Mouse (Mus musculus) testis, adult 2 months (tissue): ENCODE measurements around the gene Efnb2. TPM values are rescaled to one million over a fixed set of nuclear protein-coding genes. Genes with fewer than 3 reads are reported as not detected.

Source experiments
- H3K27ac ChIP-seq: fragments of 200-500 bp; 2 replicates; pipeline ENCODE4 v1.5.1; 2012; ENCODE audit warnings: low read depth, low read length; ENCODE audit not compliant: control insufficient read depth, insufficient read depth
- H3K27me3 ChIP-seq: fragments of 200-500 bp; 2 replicates; pipeline ENCODE4 v1.6.1; 2012; ENCODE audit warnings: mild to moderate bottlenecking, low read length, moderate library complexity; ENCODE audit not compliant: control insufficient read depth, insufficient read depth
- H3K36me3 ChIP-seq: fragments of 200-500 bp; 2 replicates; pipeline ENCODE4 v1.6.1; 2012; ENCODE audit warnings: mild to moderate bottlenecking, low read length; ENCODE audit not compliant: control insufficient read depth, insufficient read depth
- H3K4me1 ChIP-seq: fragments of 200-500 bp; 2 replicates; pipeline ENCODE4 v1.6.1; 2012; ENCODE audit warnings: low read length; ENCODE audit not compliant: control insufficient read depth, insufficient read depth
- H3K4me3 ChIP-seq: fragments of 200-500 bp; 2 replicates; pipeline ENCODE4 v1.5.1; 2012; ENCODE audit warnings: low read depth, mild to moderate bottlenecking, low read length, moderate library complexity, mixed read lengths; ENCODE audit not compliant: control insufficient read depth
- CTCF ChIP-seq: fragments of 200-500 bp; IDR thresholded peaks from 2 replicates; pipeline ENCODE4 v1.5.1; 2012; ENCODE audit warnings: low read depth, mild to moderate bottlenecking, inconsistent platforms, low read length, moderate library complexity; ENCODE audit not compliant: control insufficient read depth, insufficient read depth, insufficient replicate concordance
- POLR2A ChIP-seq: fragments of 200-500 bp; IDR thresholded peaks from 2 replicates; pipeline ENCODE4 v1.6.1; 2012; ENCODE audit warnings: low read depth, mild to moderate bottlenecking, inconsistent platforms, low read length, moderate library complexity; ENCODE audit not compliant: control insufficient read depth
- polyA plus RNA-seq: library from polyadenylated mRNA; depleted of rRNA; stranded (reverse); fragments of >200 nt; gene quantifications from 2 replicates; pipeline ENCODE4 v1.2.3, GENCODE M21; 2012; rRNA removed

The Efnb2 gene
- polyA plus RNA-seq, result 3.4 and 5.4 TPM in 2 replicates

DNA sequence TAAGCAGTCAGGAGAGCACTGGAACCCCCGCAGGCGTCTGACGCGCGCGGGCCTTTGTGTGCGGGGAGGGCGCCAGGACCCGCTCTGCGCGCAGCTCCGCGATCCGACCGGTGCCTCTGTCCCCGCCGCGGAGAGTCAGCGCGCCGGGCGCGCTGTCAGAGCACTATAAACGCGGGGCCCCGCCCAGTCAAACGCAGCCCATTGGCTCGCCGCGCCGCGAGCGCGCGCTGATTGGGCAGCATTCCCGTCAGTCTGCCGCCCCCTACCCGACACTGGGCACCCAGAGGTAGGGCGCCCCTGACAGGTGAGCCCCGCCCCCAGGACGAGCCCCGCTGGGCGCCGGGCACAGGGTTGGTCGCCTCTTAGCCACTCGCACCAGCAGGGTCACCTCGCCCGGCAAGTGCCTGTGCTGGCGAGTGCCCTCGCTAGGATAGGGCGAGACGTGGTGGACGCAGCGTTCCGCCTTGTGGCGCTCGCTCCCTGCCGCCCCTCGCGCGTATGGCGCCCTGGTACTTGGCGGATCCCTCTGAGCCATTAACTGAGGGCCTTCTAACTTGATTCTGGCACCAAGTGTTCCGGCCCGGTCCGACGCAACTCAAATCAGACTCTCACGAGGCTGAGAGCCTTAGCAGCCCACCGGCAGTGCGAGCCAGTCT is at the start of gene Efnb2:
Gene Efnb2, minus strand, starts transcription at position 140 of the 656 bp plus-strand sequence.
- Histone ChIP-seq H3K4me1 (peaks cover 12% of the 10 kb centered on the region), H3K27me3 (no peaks in the 10 kb centered on the region), H3K36me3 (no peaks in the 10 kb centered on the region; the same call in 1 of the 2 replicates), H3K4me3 (peak within 1 kb of the TSS; percentile 91), H3K27ac (peak within 1 kb of the TSS; percentile 41)
- no peak for TF ChIP-seq CTCF
- TF ChIP-seq POLR2A, result peak; percentile 63

DNA sequence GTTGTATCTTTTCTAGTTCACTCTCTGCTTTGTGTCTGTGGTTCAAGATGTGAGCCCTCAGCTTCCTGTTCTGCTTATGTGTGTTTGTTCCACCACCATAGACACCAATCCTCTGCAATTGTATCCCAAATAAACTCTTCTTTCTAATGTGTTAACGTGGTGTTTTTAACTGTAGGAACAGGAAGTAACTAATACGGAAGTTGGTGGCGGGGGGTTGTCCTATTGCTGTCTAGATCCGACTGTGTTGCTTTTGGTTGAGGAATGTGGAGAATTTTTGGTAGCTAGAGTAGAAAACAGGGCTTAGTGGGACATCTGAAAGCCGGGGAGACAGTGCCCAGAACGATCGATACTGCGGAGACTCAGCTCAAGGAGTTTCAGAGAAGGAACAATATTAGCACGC is 43.8 kb upstream of the Efnb2 start:
- H3K36me3 ChIP-seq, result no peaks in the 10 kb centered on the region
- TF ChIP-seq CTCF (no peak), POLR2A (no peak)
- no peak overlapping the region for H3K4me3 ChIP-seq
- no peak overlapping the region for H3K27ac ChIP-seq
- H3K27me3 ChIP-seq, result no peaks in the 10 kb centered on the region
- H3K4me1 ChIP-seq, result peaks cover 5% of the 10 kb centered on the region

DNA sequence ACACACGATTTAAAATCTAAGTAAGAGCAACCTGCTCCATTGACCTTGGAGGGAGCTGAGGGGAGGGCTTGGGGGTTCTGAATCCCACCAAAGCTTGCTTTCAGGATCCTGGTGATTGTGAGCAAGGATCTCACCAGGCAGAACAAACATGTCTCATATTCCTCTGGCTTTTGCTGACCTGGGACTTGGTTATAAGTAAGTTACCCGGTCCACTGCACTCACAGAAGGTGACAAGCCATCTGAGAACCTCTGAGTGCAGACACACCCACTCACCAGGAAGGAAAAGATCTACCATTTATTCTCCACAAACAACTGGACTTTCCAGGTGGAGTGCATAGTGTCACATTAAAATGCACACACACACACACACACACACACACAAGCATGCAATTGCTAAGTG is 42.6 kb upstream of the Efnb2 start:
- Histone ChIP-seq H3K27ac (no peak overlapping the region), H3K4me1 (peaks cover 5% of the 10 kb centered on the region), H3K4me3 (no peak overlapping the region), H3K27me3 (no peaks in the 10 kb centered on the region), H3K36me3 (no peaks in the 10 kb centered on the region)
- no peak for TF ChIP-seq POLR2A
- no peak for TF ChIP-seq CTCF

DNA sequence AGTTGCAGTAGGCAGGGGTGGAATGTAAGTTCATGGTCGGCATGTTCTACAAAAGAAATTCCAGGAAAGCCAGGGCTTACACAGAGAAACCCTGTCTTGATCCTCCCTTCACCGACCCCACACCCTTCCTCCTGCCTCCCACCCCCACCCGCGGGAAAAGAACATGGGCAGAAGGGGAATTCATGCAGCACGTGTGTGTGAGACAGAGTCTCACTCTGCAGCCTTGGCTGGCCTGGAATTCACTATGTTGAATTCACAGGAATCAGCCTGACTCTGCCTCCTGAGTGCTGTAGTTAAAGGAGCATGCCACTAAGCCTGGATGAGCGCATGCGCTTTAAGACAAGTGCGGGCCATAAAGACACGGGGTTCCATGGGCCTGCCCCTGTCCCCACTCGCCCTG is 39.8 kb upstream of the Efnb2 start:
- Histone ChIP-seq H3K4me3 (no peak overlapping the region), H3K36me3 (no peaks in the 10 kb centered on the region), H3K27me3 (no peaks in the 10 kb centered on the region), H3K27ac (no peak overlapping the region), H3K4me1 (peaks cover 5% of the 10 kb centered on the region)
- TF ChIP-seq CTCF, result no peak
- no peak; the same call in 1 of the 2 replicates for TF ChIP-seq POLR2A

DNA sequence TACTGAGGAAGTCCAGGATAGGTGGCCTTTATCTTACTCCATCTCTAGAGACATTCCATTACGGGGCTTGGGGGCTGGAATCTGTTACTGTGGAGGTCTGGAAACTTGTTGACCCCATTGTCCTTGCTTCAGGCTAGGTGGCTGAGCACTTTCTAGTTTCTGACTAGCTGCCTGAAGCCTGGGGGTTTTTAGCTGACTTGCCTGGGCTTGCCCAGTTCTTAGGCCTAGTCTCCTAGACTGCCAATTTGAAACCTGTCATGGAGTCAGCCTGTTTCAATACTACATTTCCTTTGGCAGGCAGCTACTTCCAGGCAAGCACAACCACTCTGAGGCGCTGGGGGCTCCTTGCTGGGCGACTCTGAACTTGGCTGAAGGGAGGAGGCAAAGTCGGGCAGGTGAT is 39.2 kb upstream of the Efnb2 start:
- H3K4me3 ChIP-seq, result no peak overlapping the region; the same call in 1 of the 2 replicates
- no peak overlapping the region for H3K27ac ChIP-seq
- TF ChIP-seq POLR2A, result no peak
- no peak for TF ChIP-seq CTCF
- H3K4me1 ChIP-seq, result peaks cover 5% of the 10 kb centered on the region
- no peaks in the 10 kb centered on the region for H3K27me3 ChIP-seq
- H3K36me3 ChIP-seq, result no peaks in the 10 kb centered on the region

DNA sequence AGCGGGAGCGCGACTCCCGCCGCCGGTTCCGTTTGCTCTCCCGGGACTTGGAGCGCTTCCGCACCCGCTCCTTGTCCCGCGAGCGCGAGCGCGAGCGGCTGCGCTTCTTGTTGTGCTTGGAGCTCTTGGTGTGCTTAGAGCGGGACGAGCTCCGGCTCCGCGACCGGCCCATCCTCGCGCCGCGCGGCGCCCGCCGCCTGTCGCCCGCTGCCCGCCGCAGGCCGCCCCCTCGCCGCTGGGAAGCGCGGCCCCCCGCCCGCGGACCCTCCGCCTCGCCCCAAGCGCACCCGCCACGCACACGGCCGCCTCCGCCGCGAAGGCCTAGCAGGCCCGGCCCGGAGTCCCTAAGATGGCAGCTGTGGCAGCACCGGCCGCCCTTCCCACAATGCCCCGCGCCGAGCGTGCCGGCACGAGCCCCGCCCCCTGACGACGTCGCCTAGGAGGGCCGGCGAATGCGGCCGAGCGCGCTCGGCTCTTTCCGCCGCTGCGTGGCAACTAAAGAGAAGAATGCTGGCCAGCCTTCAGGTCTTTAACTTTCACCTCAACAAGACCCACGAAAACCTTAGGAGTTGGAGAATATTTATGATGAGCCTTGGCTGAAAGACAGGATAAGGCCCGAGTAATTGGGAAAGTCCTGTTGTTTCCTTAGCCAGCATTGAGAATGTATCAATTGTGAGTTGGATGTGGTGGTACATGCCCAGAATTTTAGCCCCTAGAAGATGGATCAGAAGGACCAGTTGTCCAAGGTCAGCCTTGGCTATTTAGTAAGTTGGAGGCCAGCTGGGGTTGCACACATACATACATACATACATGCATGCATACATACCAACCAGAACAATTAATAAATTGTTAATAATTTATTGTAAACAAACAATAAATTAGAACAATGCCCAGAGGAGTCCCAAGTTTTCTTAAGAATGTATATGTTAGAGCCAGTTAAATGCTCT is 29.4 kb upstream of the Efnb2 start, which contains the start of gene Arglu1:
Gene Arglu1, minus strand, starts transcription at position 376 of the 947 bp plus-strand sequence.
- Histone ChIP-seq H3K27me3 (no peaks in the 10 kb centered on the region), H3K4me1 (peaks cover 10% of the 10 kb centered on the region; the same call in 1 of the 2 replicates), H3K4me3 (peak within 1 kb of the TSS; percentile 90), H3K27ac (peak within 1 kb of the TSS; percentile 80), H3K36me3 (no peaks in the 10 kb centered on the region)
- peak; percentile 78 for TF ChIP-seq POLR2A
- no peak for TF ChIP-seq CTCF
